Mouse (Mus musculus) midbrain, embryonic 10.5 days (tissue): ENCODE results near the gene Erbb2. TPM values are rescaled to one million over a fixed set of nuclear protein-coding genes. Genes with fewer than 3 reads are reported as not detected.

Experiments
- DNase-seq: peaks from one replicate; pipeline ENCODE4 v3.0.0-alpha.2; 2017; ENCODE audit warnings: low spot score
- H3K27ac ChIP-seq: fragments of 300-500 bp; sonication (generic); replicated peaks from 2 replicates; pipeline ENCODE4 v1.5.1; 2016; ENCODE audit warnings: mild to moderate bottlenecking
- H3K27me3 ChIP-seq: fragments of 300-500 bp; sonication (generic); 2 replicates; pipeline ENCODE4 v1.6.1; 2016; ENCODE audit warnings: low read depth, mild to moderate bottlenecking; ENCODE audit not compliant: poor library complexity, severe bottlenecking
- H3K36me3 ChIP-seq: fragments of 300-500 bp; sonication (generic); 2 replicates; pipeline ENCODE4 v1.6.1; 2016; ENCODE audit warnings: mild to moderate bottlenecking, moderate library complexity
- H3K4me1 ChIP-seq: fragments of 300-500 bp; sonication (generic); 2 replicates; pipeline ENCODE4 v1.6.1; 2016
- H3K4me3 ChIP-seq: fragments of 300-500 bp; sonication (generic); 2 replicates; pipeline ENCODE4 v1.5.1; 2016; ENCODE audit warnings: mild to moderate bottlenecking, moderate library complexity
- H3K9me3 ChIP-seq: fragments of 300-500 bp; sonication (generic); replicated peaks from 2 replicates; pipeline ENCODE4 v1.6.1; 2016; ENCODE audit warnings: mild to moderate bottlenecking
- WGBS: fragments of 180-500 bp; shearing (Covaris S2); methylation state at CpG from one replicate; pipeline ENCODE4 v1.1.7; 2016; 5-methylcytosine and 5-hydroxymethylcytosine counted together
- polyA plus RNA-seq: library from polyadenylated mRNA; unstranded; fragments of >200 nt; fragmentation: Nextera tagmentation; extraction: Ambion mirVana; gene quantifications from 2 replicates; pipeline ENCODE4 v1.2.1, GENCODE M21; 2016

Erbb2 gene
- polyA plus RNA-seq, 1 experiment from 2014 or later: 21.8 TPM

DNA sequence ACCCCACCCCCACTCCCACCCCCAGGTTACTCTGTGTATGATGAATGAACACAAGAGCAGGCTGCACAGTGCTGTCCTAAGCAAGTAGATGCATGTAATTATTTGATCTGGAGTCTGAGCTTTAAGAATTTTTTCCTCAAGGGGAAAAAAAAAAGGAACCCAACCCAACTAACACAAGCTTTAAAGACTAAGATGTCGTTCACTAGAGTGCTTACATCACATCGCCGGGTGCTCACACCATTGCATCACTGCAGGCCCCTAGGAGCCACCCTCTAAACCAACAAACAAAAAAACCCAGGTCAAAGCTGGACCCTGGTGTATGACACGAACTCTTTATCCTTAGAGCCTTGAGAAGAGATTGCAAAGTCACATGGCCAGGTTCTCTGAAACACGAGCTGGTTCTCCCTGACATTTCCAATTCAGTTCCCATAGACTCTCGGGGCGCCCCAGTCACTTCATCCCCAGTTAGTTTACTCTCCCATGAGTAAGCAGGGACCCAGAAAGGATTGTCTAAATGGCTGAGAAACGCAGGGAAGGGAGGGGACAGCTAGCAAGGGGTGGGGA, 61.7 kb downstream of the Erbb2 start:
- H3K36me3 ChIP-seq: no peaks in the 10 kb centered on the region
- peaks cover 10% of the 10 kb centered on the region for H3K27me3 ChIP-seq
- DNase-seq: no peak
- H3K9me3 ChIP-seq: no peaks in the 10 kb centered on the region
- 66% methylated on average over 8 of the region's 8 CpGs for WGBS
- H3K27ac ChIP-seq: no peak overlapping the region
- peaks cover 30% of the 10 kb centered on the region for H3K4me1 ChIP-seq
- no peak overlapping the region for H3K4me3 ChIP-seq

DNA sequence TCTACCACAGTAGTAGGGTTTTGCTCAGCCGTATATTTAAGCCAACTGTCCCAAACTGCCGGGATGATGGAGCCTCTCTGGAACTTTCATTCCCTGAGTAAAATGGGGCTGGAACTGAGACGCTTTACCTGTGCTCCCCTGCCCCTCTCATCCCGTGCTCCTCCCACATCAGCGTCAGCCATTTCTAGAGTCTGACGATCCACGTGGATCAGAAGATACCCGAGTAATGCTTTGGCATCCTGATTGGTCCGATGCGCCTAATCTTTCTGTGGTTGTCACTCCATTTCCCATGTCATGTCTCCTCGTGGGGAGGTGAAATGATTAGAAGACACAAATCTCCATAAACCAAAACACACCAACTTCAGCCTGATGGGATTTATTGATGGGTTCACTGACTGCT, 62.7 kb downstream of the Erbb2 start:
- Histone ChIP-seq H3K27me3 (peaks cover 10% of the 10 kb centered on the region), H3K27ac (no peak overlapping the region), H3K4me1 (peaks cover 27% of the 10 kb centered on the region), H3K9me3 (no peaks in the 10 kb centered on the region), H3K4me3 (no peak overlapping the region), H3K36me3 (no peaks in the 10 kb centered on the region)
- 94% methylated on average over 11 of the region's 11 CpGs for WGBS
- no peak for DNase-seq

DNA sequence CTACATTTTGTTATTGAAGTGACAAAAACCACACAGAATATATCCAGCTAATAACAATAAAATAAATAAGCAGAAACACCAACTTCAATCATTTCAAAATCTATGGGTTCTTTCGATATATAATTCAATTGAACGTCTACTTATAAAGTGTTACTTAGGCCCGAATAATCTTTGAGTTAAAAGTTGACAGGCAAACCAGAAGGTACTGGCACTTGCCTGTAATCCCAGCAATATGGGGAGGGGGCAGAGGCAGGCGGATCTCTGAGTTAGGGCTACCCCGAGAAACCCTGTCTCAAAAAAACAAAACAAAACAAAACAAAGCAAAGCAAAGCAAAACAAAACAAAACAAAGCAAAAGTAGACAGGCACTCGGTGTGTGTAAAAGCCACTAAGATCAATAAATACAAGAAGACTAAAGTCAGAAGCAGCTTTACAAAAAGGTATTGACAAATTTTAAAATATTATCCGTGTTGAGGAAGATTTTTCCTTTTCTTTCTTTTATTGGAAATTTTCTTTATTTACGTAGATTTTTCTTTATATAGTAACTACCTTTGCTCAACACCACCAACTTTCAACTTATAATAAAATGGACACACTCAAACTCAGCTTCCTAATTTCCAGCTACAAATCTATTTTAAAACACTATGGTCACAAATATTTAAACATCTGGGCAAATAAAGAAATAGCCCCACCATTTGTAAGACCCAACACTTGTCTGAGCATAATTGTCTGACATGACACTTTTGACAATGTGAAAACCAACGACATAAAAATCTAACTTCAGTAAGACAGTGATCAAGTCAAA, 63.6 kb downstream of the Erbb2 start:
- Histone ChIP-seq H3K4me1 (peaks cover 25% of the 10 kb centered on the region), H3K27me3 (peaks cover 8% of the 10 kb centered on the region), H3K4me3 (no peak overlapping the region), H3K9me3 (no peaks in the 10 kb centered on the region), H3K27ac (no peak overlapping the region), H3K36me3 (no peaks in the 10 kb centered on the region)
- no peak for DNase-seq
- 90% methylated on average over 9 of the region's 9 CpGs for WGBS

DNA sequence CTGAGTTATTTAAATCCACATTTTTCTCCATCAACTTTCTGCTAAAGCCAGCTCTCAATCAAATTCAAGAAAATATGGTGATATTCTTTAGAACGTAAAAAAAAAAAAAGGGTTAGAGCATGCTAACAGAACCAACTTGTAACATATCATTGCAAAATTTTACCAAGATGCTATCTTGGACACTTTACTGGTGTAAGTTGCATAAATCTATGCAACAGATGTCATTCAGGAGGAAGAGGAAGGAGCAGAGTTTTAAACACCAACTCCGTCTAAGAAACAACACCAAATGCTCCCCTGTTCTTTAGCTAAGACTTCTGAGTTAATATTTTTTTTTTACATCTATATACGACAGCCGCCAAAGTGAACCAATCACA, 64.2 kb downstream of the Erbb2 start:
- 87% methylated on average over 4 of the region's 4 CpGs for WGBS
- no peak for DNase-seq
- Histone ChIP-seq H3K27ac (no peak overlapping the region), H3K27me3 (peaks cover 2% of the 10 kb centered on the region; the same call in 1 of the 2 replicates), H3K9me3 (no peaks in the 10 kb centered on the region), H3K4me3 (no peak overlapping the region), H3K4me1 (peaks cover 25% of the 10 kb centered on the region), H3K36me3 (no peaks in the 10 kb centered on the region)

DNA sequence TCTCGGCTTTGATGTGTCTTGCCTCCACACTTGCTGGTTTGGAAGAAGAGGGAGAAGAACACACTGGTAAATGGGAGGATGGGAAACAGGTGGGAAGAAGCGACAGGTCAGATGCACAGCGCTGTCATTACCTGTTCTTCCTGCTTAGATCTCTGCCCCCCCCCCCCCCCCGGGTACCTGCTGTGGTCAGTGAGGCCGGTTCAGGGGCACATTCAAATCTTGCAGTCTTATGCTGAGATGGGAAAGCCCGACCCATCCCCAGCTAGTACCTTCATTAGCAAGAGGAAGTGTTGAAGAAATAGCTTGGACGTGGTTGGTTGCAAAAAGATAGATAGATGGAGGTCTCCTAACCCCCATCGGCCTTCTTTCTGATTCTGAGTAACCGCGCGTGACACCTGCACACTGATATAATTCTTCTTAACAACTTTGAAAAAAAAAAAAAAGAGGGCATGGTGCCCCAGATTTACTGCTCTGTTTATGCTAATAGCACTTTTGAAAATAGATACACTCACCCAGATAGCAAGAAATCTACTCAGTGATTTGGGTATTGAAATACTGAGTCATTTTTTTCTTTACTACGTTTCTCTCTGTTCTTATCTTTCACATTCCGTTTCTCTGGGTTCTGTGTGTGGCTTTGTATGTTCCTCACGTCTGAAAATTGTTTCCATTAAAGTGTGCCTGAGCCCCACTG, 64.9 kb downstream of the Erbb2 start:
- H3K27ac ChIP-seq: no peak overlapping the region
- H3K4me1 ChIP-seq: peaks cover 20% of the 10 kb centered on the region
- no peak overlapping the region for H3K4me3 ChIP-seq
- H3K9me3 ChIP-seq: no peaks in the 10 kb centered on the region
- WGBS: 76% methylated on average over 14 of the region's 14 CpGs
- no peak for DNase-seq
- no peaks in the 10 kb centered on the region for H3K27me3 ChIP-seq
- H3K36me3 ChIP-seq: no peaks in the 10 kb centered on the region

DNA sequence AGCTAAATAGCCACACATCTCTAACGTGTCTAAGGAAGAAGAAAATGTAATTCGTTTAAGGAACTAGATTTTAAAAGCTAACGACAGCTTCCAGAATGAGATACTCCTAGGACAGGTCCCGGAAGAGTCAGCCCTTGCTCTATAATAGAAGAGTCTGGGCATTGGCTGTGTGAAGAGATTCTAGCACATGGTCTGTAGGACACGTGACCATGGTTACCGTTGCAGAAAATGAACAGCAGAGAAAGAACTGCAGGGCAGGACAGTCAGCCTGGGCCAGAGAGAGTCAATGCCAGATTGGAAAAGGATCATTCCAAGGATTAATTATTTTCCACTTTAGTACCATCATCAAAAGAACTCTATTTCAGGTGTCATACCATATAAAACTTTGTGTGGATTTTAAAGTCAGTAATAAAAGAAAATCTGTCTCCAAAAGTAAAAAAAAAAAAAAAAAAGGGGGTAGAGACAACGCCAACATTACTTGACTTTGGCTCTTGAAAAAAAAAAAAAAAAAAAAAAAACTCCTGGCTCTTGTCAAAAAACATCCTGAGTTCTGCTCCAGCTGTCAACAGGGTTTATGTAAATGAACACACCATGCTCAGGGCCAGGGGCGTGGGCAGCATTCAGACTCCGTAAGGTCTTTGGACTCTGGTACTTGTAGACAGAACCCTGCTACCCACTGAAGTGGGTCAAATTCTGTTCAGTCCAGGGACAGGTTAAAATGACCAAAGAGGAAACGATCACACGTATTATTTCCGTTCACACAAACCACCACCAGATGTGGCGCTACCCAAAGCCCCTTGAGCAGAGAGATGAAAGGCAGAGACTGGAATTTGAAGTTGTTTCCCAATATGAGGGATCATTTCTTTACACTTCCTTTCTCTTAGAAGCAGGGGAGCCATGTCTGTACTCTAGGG, 67.0 kb downstream of the Erbb2 start:
- H3K9me3 ChIP-seq: no peaks in the 10 kb centered on the region
- H3K36me3 ChIP-seq: no peaks in the 10 kb centered on the region
- H3K4me3 ChIP-seq: no peak overlapping the region
- 90% methylated on average over 13 of the region's 13 CpGs for WGBS
- no peaks in the 10 kb centered on the region for H3K27me3 ChIP-seq
- H3K4me1 ChIP-seq: peaks cover under 1% of the 10 kb centered on the region; the same call in 1 of the 2 replicates
- no peak for DNase-seq
- H3K27ac ChIP-seq: no peak overlapping the region

DNA sequence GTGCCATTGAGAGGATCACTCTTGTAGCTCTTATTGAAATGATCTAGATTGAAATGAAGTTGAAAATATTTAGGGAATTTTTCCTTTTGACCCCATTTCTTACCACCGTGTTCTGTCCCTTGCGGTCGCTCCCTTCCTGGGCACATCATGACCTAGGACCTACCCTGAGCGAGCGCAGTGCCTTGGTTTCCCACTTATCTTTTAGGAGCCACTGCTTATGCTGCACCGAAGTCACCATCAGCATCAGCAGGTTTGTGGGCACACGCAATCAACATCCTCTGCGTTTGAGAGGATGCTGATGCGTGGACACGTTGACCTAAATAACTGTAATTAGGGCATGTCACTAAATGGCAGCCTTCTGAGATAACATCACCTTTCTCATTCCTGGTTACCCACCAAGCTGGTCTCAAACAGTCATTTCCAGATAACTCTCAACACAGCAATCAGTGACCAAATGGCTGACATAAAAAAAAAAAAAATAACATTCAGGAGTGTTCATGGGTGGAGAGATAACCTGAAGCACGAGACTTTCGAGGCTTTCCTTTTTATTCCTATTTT, 67.7 kb downstream of the Erbb2 start:
- no peak overlapping the region for H3K27ac ChIP-seq
- no peaks in the 10 kb centered on the region for H3K9me3 ChIP-seq
- no peaks in the 10 kb centered on the region for H3K36me3 ChIP-seq
- WGBS: 93% methylated on average over 12 of the region's 12 CpGs
- H3K4me1 ChIP-seq: no peaks in the 10 kb centered on the region
- no peak for DNase-seq
- no peaks in the 10 kb centered on the region for H3K27me3 ChIP-seq
- H3K4me3 ChIP-seq: no peak overlapping the region

DNA sequence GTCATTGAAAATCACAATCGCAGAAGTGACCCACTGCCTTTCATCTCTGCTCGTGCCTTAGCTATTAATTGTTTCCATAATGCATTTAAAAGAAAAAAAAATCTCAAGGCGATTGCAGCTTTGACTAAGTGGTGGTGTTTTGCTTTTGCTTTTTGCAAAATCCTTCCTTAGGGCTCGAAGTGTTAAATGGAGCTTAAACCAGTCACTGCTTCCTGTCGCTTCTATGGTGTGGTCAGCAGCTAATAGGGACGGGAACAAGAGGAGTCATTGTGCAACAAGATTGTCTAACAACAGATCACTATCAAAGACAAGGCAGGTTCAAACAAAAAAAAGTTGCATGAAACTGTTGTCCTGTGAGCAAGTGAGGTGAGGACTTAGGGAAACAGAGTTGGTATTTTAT, 69.0 kb downstream of the Erbb2 start:
- H3K4me1 ChIP-seq: no peaks in the 10 kb centered on the region
- 79% methylated on average over 6 of the region's 6 CpGs for WGBS
- no peak overlapping the region for H3K4me3 ChIP-seq
- H3K9me3 ChIP-seq: no peaks in the 10 kb centered on the region
- DNase-seq: no peak
- no peak overlapping the region for H3K27ac ChIP-seq
- no peaks in the 10 kb centered on the region for H3K36me3 ChIP-seq
- H3K27me3 ChIP-seq: no peaks in the 10 kb centered on the region

DNA sequence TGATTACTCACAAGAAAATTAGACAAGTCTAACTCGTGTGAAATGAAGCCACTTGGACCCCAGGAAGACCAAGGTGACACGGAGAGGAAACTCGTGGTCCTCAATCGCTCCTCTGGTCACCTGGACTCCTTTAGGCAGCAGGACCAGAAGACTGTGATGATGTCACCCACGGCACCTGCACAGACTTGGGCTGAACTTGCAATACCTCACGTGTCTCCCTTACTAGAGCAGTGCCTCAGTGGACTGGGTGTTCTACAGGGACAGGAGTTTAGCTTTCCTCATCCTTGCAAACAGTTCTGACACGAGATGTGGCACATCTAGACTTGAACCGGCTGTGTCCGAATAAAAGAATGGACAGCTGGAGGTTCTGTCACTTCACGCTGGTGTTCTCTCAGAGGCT, 69.8 kb downstream of the Erbb2 start:
- 88% methylated on average over 10 of the region's 10 CpGs for WGBS

DNA sequence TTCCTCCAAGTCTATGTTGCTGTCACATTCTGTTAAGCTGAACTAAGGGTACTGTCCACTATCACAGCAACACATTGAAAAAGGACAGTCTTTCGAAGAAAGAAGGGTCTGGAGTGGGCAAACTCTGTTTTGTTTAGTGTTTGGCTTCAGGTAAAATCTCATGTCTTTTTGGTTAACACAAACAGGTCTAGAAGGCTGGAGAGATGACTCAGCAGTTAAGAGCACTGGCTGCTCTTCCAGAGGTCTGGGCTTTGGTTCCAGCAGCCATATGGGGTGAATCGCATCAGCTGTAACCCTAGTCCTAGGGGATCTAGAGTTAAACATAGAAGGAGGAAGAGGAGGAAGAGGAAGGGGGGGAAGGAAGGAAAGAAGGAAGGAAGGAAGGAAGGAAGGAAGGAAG, 73.5 kb downstream of the Erbb2 start:
- H3K36me3 ChIP-seq: no peaks in the 10 kb centered on the region
- H3K27me3 ChIP-seq: no peaks in the 10 kb centered on the region
- DNase-seq: no peak
- no peaks in the 10 kb centered on the region for H3K4me1 ChIP-seq
- 89% methylated on average over 2 of the region's 2 CpGs for WGBS
- H3K9me3 ChIP-seq: no peaks in the 10 kb centered on the region
- H3K27ac ChIP-seq: no peak overlapping the region
- H3K4me3 ChIP-seq: no peak overlapping the region

More for the DNA sequence above, 69.8 kb downstream of the Erbb2 start:
- Histone ChIP-seq H3K9me3 (no peaks in the 10 kb centered on the region), H3K4me1 (no peaks in the 10 kb centered on the region), H3K27ac (no peak overlapping the region), H3K4me3 (no peak overlapping the region), H3K27me3 (no peaks in the 10 kb centered on the region), H3K36me3 (no peaks in the 10 kb centered on the region)
- no peak for DNase-seq
